Mouse (Mus musculus) 416B (cell line): ENCODE data around the gene 2900026A02Rik.

Experiments used
- DNase-seq: peaks from one replicate; pipeline ENCODE4 v3.0.0; 2011; ENCODE audit warnings: low read depth

2900026A02Rik gene

GRCm38 (mm10) chr5:113212156-113212835 lies 8.7 kb downstream of the 2900026A02Rik start:
- DNase-seq: no peak

DNA sequence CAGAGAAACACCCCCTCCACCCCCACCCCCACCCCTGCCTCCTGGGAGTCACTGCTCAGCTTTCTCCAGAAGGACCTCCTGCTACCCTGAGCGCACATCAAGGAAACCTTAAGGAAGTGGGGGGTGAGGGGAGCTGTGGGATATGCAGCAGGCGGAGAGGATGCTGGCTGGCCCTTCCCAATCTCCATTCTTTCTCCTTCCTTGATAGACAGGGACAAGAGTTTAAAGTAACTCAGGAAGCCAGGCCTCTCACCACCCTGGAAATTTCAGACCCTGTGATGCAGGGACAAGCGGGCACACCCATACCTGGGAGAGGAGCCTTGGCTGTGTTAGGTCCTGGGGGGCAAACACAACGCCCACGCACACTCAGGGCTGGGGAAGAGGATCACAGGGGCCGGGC lies 10.7 kb downstream of the 2900026A02Rik start:
- DNase-seq: no peak

DNA sequence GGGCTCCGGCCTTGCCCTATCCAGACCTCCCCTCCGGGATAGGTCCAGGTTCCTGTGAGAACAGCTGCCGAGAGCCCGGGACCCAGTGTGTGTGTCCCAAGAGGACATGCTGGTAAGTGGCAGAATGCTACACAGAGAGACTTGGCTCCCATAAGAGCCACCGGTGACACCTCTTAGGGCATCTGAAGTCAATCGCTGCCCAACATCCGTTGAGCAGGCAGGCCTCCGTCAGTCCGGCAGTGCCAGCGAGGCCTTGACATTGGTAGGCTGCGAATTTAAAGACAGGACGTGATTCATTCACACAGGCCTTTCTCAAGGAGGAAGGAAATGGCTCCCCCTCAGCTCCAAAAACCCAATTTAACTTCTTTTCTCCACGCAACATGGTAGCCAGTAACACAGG lies 11.1 kb downstream of the 2900026A02Rik start:
- DNase-seq: peak; percentile 92

- no peak for DNase-seq
Measured at GRCm38 (mm10) chr5:113209401-113209750, 11.7 kb downstream of the 2900026A02Rik start.

DNA sequence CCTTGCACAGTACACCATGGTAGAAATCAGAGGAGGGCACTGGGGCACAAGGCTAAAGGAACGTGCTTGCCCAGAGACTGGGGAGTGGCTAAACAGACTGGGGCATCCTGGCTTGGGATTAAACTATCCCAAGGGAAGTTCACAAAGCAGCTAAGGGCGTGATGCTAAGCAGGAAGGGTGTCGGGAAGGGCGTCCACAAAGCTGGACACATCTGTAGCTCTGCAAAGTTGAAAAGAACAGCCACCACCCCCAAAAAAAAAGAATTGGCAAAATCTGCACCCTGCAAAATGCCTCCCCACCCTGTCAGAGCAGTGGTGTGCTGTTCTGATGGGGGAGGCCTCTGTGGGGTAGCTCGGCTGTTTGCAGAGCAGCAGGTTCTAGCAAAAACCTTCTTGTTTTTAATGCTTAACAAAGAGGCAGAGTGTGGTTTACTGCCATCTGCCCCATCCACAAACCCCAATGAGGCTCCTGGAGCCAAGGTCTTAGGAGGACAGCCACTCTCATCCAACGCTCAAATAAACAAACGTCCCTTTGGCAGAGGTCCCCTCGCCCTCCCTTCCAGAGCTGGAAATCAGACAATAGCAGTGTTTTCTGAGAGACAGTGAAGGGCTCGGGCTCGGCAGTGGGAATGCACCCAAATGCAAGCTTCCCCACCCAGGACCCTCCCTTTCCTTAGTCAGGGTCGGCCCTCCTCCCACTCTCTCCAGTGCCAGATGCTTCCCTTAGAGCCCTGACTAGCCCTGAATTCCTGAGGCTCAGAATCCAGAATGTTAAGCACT lies 12.2 kb downstream of the 2900026A02Rik start:
- DNase-seq: no peak

GRCm38 (mm10) chr5:113208048-113208447 lies 13.0 kb downstream of the 2900026A02Rik start:
- peak; percentile 50 for DNase-seq

DNA sequence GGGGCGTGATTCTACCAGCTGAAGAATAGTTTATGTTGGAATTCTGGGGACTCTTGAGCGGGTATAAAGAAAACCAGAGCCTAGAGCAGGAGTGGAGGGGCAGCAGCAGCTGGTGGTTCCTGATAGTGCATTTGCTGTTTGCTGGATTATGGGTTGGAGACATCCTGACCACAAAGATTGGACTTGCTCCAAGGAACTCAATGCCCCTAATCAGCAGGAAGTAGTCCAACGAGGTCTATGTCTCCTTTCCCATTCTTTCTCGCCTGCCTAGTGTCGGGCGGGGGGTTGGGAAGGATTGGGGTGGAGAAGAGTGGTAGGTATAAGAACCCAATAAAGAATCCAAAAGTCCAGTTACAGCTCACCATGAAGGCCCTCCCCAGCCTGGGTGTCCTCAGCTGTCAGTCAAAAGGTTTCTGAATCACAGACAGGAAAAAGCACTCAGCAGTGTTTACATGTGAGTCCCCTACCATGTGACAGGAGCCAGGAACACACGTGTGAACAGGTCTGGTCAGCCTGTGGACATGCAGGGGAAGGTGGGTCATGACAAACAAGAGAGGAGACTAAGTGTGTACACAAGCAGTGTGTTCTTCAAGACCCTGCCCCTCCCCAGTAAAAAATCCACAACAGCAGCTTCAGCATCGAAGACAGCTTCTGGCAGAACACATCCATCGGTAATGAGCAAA lies 14.2 kb downstream of the 2900026A02Rik start:
- peak; percentile 91 for DNase-seq

DNA sequence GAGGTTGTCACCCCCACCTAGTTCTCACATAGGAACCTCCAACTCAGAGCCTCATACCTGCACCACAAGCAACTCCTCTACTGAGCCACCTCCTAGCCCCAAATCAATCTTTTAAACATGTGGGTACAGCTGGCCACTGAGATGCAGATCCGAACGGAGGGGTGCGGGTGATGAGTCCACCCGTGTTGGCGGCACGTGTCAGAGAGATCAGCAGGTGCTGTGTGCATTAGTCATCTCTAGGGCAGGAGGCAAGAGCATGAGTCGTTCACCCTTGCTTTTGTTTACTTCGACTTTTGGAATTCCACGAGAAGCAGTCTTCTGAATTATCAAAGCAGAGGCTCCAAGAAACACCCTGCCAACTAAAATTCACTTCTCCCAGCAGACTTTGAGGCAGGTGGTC lies 16.8 kb downstream of the 2900026A02Rik start:
- DNase-seq: no peak

- DNase-seq: no peak
Measured at GRCm38 (mm10) chr5:113199772-113200134, 21.3 kb downstream of the 2900026A02Rik start.

DNA sequence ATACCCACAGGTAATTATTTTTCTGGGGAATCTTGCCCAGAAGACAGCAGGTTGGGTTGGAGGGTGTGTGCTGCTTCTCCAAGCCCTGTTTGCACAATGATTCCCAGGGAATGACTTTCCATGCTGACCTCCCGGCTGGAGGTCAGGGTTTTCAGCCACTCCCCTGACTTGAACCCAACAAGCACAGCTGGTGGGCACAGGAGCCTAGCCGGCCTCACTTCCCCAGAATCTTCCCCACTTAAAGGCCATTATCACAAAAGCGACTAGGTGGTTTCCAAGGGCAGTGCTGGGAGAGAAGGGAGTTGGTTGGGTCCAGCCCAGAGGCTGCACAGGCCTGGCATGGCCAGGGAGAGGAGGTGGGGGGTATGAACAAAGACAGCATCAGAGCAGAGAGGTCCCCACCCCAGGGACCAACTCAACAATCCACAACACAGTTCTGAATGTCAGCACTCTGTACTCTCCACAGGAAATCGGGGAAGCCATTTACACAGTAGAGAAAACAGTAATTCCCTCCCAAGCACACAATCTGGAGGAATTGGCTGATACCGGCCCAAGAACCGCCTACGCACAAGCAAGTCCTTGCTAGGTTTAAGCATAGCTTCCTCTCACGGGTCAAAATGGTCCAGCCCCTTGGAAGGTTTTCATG lies 21.8 kb downstream of the 2900026A02Rik start:
- no peak for DNase-seq

DNA sequence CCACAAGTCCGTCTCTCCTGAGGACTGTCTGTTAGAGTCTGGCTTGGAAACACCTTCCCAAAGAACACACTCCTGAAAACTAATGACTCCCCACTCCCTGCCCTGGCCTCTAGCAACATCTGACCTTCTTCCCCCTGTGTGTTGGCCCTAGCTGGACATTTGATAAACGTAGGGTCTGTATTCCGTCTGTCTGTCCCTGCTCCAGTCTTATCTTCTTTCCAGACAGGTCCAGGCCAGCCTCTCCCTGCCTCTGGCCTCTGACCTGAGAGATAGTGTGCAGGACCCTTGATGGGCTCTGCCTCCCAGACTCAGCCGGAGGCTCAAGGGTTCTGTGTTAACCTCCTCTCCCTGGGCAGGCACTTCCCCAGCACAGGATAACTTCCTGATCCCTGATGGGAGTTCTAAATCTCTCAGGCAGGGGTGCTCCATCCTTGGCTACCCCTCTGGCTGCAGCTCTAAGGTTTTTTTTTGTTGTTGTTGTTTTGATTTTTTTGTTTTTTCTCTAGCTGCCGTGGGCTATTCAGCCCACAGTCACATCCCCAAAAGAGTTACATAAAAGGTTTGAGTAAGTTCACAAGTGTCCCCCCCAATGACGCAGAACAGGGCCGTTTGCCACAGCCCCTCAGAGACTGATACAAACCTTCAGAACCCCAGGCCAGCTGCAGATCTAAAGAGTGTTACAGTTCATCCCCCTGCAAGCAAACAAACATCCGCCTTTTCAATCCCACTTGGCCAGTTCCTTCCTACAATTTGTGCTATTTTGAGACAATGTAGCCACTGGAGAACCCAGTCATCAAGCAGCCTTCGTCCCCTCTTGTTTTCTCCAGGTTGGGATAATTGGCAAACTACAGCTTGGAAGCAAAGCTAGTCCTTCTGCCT lies 23.9 kb downstream of the 2900026A02Rik start:
- no peak for DNase-seq

DNA sequence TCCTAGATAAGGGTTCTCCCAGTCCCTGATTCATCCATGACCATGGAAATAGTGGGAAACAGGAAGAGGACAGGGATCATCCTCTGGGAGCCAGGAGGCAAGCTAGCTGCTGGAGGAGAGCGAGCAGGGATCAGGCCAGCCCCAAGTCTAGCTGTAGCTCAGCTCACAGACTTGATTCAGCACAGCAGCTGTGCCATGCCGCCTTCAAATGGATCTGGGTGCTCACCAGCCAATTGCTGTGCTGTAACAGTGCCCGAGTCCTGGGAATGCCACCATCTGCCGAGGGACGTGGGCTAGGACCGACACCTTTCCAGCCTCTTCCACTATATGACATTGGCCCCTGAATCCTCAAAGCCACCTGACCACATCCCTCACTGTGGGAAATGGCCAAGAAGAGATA lies 25.1 kb downstream of the 2900026A02Rik start:
- DNase-seq: no peak

- DNase-seq: no peak
Measured at GRCm38 (mm10) chr5:113195451-113195850, 25.6 kb downstream of the 2900026A02Rik start.

- no peak for DNase-seq
Measured at GRCm38 (mm10) chr5:113193762-113194161, 27.3 kb downstream of the 2900026A02Rik start.

- no peak for DNase-seq
Measured at GRCm38 (mm10) chr5:113191901-113192300, 29.1 kb downstream of the 2900026A02Rik start.

DNA sequence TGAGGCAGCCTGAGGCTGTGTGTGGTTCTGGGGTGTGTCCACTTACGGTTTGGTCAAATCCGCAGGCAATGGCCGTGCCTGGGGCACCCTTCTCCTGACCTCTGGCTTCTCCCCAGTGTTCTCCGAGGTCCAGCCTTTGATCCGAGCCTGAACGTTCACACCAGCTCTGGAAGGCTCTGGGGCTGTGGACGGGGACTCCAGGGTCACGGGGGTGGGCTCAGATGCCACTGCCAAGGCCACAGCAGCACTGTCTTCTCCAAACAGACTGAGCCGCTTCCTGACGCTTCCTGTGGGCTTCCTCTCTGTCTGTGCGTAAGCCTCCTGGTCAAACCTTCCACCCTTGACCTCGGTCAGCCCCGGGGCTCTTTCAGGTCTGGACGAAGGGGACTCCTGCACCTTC lies 30.5 kb downstream of the 2900026A02Rik start:
- DNase-seq: peak; percentile 35

GRCm38 (mm10) chr5:113181441-113181840 lies 39.6 kb downstream of the 2900026A02Rik start:
- peak; percentile 83 for DNase-seq

GRCm38 (mm10) chr5:113180755-113181154 lies 40.3 kb downstream of the 2900026A02Rik start:
- no peak for DNase-seq

- peak; percentile 88 for DNase-seq
Measured at GRCm38 (mm10) chr5:113179843-113180682, 41.0 kb downstream of the 2900026A02Rik start.

- DNase-seq: no peak
Measured at GRCm38 (mm10) chr5:113179451-113179842, 41.6 kb downstream of the 2900026A02Rik start.

- no peak for DNase-seq
Measured at GRCm38 (mm10) chr5:113175976-113176375, 45.1 kb downstream of the 2900026A02Rik start.
